Mouse (Mus musculus) heart, postnatal 0 days (tissue): ENCODE measurements around the gene Ccser1.

Experiments used
- CTCF ChIP-seq: IDR thresholded peaks from 2 replicates; pipeline ENCODE4 v1.5.1; 2016; ENCODE audit warnings: antibody characterized with exemption, control low read depth, low read depth
- EP300 ChIP-seq: IDR thresholded peaks from 2 replicates; pipeline ENCODE4 v1.6.1; 2016; ENCODE audit warnings: antibody characterized with exemption, low read depth

- no peak for TF ChIP-seq CTCF
- no peak for TF ChIP-seq EP300
Measured at GRCm38 (mm10) chr6:61515310-61515709, 335.2 kb downstream of the Ccser1 start.
